Mouse (Mus musculus) bone marrow macrophage, adult 2 months (primary cell): ENCODE results near the gene Umad1. TPM values are rescaled to one million over a fixed set of nuclear protein-coding genes. Genes with fewer than 3 reads are reported as not detected.

Source experiments
- H3K27ac ChIP-seq: 2 replicates; pipeline ENCODE4 v1.5.1; 2012; ENCODE audit warnings: low read depth, low read length; ENCODE audit not compliant: insufficient read depth
- H3K4me1 ChIP-seq: 2 replicates; pipeline ENCODE4 v1.6.1; 2012; ENCODE audit warnings: low read length; ENCODE audit not compliant: control insufficient read depth, insufficient read depth
- H3K4me3 ChIP-seq: 2 replicates; pipeline ENCODE4 v1.5.1; 2012; ENCODE audit warnings: mild to moderate bottlenecking, low read length, moderate library complexity; ENCODE audit not compliant: insufficient read depth
- CTCF ChIP-seq: IDR thresholded peaks from 2 replicates; pipeline ENCODE4 v1.5.1; 2012; ENCODE audit warnings: low read depth, mild to moderate bottlenecking, low read length, moderate library complexity
- POLR2A ChIP-seq: IDR thresholded peaks from 2 replicates; pipeline ENCODE4 v1.6.1; 2012; ENCODE audit warnings: mild to moderate bottlenecking, low read depth, low read length, borderline replicate concordance
- polyA plus RNA-seq: library from polyadenylated mRNA; stranded (reverse); fragments of >200 nt; gene quantifications from 2 replicates; pipeline ENCODE4 v1.2.4, GENCODE M21; 2012; ENCODE audit not compliant: missing spikeins, insufficient read depth, insufficient read length

The Umad1 gene
- polyA plus RNA-seq, 1 experiment, result 16.0 TPM

DNA sequence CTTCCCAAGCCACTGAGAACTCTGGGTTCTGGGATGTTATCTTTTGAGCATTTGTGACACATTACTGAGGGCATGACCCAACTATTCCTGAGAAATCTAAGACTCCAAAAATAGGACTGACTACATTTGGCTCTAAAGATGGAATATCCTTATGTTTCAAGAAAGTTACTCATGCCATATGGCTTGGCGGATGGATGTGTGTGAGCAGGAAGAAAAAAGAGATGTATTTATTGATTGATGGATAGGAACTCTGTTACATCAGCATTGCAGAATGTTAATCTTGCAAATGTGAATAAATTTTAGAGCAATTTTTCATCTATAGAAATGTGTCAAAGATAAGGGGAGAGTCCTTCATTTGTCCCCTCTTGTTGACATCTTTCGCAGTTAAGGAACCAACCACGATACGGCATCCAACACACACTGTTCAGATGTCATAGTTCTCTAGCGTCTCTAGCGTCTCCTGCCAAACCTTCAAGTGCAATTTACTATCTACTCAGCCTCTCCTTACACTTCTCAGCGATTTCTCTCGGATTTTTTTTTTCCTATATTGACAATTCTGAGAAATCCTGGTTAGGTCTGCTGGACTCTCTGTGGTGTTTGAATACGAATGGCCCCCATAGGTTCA is 171.6 kb downstream of the Umad1 start:
- Histone ChIP-seq H3K4me3 (no peak overlapping the region), H3K4me1 (peaks cover 11% of the 10 kb centered on the region), H3K27ac (no peak overlapping the region)
- TF ChIP-seq CTCF (no peak), POLR2A (no peak)

- peaks cover 4% of the 10 kb centered on the region; the same call in 1 of the 2 replicates for H3K4me1 ChIP-seq
- H3K27ac ChIP-seq, result no peak overlapping the region
- TF ChIP-seq POLR2A (no peak), CTCF (no peak)
- H3K4me3 ChIP-seq, result no peak overlapping the region
These were observed 174.1 kb downstream of the Umad1 start for GRCm38 (mm10) chr6:8433179-8433578.

- TF ChIP-seq CTCF, result no peak
- no peak for TF ChIP-seq POLR2A
- Histone ChIP-seq H3K27ac (no peak overlapping the region), H3K4me1 (no peaks in the 10 kb centered on the region), H3K4me3 (no peak overlapping the region)
These were observed 178.8 kb downstream of the Umad1 start for GRCm38 (mm10) chr6:8437937-8438336.

- H3K27ac ChIP-seq, result no peak overlapping the region
- H3K4me1 ChIP-seq, result no peaks in the 10 kb centered on the region
- no peak overlapping the region for H3K4me3 ChIP-seq
- TF ChIP-seq POLR2A (no peak), CTCF (no peak)
These were observed 182.7 kb downstream of the Umad1 start for GRCm38 (mm10) chr6:8441814-8442213.

DNA sequence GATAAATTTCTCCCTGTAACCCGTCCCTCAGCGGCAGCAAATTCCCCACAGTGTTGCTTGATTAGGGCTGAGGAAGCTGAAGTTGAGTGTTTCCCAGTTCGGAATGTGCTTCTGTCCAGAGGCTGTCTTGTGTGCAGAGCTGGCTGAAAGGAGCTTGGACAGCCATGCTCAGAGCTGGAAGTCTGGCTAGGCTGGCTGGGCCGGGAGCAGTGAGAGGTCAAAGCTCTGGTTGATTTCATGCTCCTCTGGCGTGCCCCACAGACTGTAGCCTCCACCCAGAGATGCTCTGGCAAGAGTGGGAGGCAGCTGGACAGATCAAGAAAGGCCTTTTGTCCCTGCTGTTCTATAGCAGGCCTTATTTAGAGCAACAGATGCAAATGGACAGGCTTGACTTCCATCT is 187.7 kb downstream of the Umad1 start:
- TF ChIP-seq POLR2A (no peak), CTCF (no peak)
- Histone ChIP-seq H3K27ac (no peak overlapping the region), H3K4me3 (no peak overlapping the region), H3K4me1 (no peaks in the 10 kb centered on the region)

DNA sequence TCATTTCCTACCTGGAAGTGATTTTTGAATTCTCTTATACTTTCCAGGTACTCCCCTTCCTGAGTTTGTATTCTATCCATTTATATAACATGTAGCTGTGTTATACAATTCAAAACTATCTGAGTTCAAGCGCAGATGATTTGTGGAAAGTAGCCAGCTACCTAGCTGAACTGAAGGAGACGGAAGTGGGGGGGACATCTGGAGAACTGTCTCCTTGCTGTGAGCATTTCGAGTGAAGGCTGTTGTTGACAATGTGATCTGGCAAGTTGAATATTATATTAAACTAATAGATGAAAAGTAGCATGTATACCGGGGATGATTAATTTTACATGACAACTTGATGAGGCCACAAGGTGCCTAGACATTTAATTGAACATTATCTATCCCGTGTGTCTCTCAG is 196.5 kb downstream of the Umad1 start:
- no peak for TF ChIP-seq CTCF
- TF ChIP-seq POLR2A, result no peak
- Histone ChIP-seq H3K4me1 (no peaks in the 10 kb centered on the region), H3K4me3 (no peak overlapping the region)

GRCm38 (mm10) chr6:8458596-8458995 is 199.5 kb downstream of the Umad1 start:
- H3K4me1 ChIP-seq, result no peaks in the 10 kb centered on the region
- H3K4me3 ChIP-seq, result no peak overlapping the region
- no peak for TF ChIP-seq CTCF
- TF ChIP-seq POLR2A, result no peak
- H3K27ac ChIP-seq, result no peak overlapping the region

More for the DNA sequence above, 196.5 kb downstream of the Umad1 start:
- H3K27ac ChIP-seq, result no peak overlapping the region

GRCm38 (mm10) chr6:8462447-8462846 is 203.4 kb downstream of the Umad1 start:
- TF ChIP-seq POLR2A, result no peak
- TF ChIP-seq CTCF, result no peak
- Histone ChIP-seq H3K4me3 (no peak overlapping the region), H3K4me1 (no peaks in the 10 kb centered on the region), H3K27ac (no peak overlapping the region)

DNA sequence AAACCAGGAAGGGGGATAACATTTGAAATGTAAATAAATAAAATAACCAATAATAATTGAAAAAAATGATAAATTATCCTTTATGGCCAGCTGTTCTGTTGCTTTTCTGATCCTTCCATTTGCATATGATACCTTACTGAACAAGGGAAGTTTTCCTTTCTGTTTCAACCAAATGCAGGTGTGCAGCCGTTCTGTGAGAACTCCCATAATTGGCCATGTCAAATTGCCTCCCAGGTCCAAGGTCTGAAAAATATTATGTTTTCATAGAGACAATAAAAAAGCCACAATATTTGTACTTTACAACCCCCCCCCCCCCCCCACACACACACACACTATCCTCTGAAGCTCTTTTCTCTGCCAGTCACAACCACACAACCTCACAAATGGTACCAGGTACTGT is 206.3 kb downstream of the Umad1 start:
- no peak overlapping the region for H3K27ac ChIP-seq
- no peak overlapping the region for H3K4me3 ChIP-seq
- no peaks in the 10 kb centered on the region for H3K4me1 ChIP-seq
- no peak for TF ChIP-seq POLR2A
- TF ChIP-seq CTCF, result no peak

DNA sequence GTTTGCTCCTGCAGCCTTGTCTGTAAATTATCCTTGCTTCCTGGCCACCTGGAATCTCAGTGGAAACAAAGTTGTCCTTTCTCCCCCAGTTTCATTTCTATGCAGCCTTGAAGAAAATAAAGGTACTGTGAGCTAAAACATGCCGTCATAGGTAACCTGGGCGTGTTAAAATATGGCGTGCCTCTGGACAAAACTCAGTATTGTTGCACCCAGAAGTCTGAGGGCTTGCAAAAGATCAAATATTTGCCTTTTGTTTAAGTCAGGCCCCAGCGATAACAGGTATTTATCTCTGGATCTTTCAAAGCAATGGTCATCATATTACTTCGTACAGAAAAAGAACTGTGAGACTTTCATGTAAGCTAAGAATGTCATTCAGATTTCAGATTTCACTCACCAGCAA is 206.9 kb downstream of the Umad1 start:
- Histone ChIP-seq H3K4me1 (no peaks in the 10 kb centered on the region), H3K27ac (no peak overlapping the region), H3K4me3 (no peak overlapping the region)
- TF ChIP-seq CTCF, result no peak
- TF ChIP-seq POLR2A, result no peak

DNA sequence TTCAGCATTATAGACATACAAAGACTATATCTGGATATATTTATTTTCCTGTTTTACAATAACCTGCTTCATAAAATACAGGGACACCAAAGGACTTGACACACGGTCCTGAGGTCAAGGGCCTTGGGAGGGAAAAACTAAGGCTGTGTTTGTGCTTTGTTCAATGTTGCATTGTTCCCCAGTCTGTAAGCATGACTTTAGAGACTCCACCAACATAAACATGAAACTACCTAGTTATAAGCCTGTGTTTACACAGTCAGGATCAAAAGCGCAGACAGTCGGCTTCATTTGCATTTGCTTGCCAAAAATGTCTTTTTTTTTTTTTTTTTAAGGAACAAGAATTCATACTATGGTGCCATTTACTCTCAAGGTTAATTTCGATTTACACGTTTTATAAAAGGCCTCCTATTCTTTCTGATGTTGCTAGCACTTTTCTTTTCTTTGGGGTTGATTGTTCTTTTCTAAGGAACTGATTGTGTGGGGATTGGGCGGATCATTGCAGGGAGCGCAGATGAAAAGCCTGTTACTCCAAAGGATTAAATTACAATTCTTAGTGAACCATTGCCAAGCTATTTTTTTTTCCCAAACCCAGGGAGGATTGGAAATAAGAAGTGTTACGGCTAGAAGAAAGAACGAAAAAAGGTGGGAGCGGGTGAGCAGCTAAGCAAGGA is 208.7 kb downstream of the Umad1 start:
- Histone ChIP-seq H3K4me1 (no peaks in the 10 kb centered on the region), H3K4me3 (no peak overlapping the region), H3K27ac (no peak overlapping the region)
- TF ChIP-seq CTCF (no peak), POLR2A (no peak)
